8 mouse cellular contexts compared by ENCODE assay signal in genomic region chr11:97661648-97662133, GRCm38 (mm10). TPM values are rescaled to one million over a fixed set of nuclear protein-coding genes. Genes with fewer than 3 reads are reported as not detected.
DNase-seq lines count a peak whose midpoint lies in the region; ATAC-seq lines count a peak whose summit lies in the region.

No protein-coding gene starts in this region.

- peaks cover 2% of the 10 kb centered on the region; the same call in 1 of the 2 replicates for H3K27me3 ChIP-seq in kidney, embryonic 14.5 days (ENCODE audit: control insufficient read depth, insufficient read depth, low read length)
- no peaks in the 10 kb centered on the region for H3K27me3 ChIP-seq in stomach, embryonic 16.5 days (ENCODE audit: control insufficient read depth, insufficient read depth, low read length)

- ATAC-seq in kidney, embryonic 14.5 days (ENCODE audit: low FRiP score, low TSS enrichment), result no peak
- ATAC-seq in stomach, embryonic 16.5 days (ENCODE audit: insufficient read depth, low FRiP score), result no peak; the same call in 1 of the 2 replicates

- H3K27ac ChIP-seq in brown adipose tissue, adult 24 weeks (replicated peaks; ENCODE audit: low read depth, low read length), result peak overlapping the region; percentile 90
- H3K27ac ChIP-seq in kidney, embryonic 14.5 days (ENCODE audit: low read depth, low read length), result peak overlapping the region; percentile 91
- H3K27ac ChIP-seq in stomach, embryonic 16.5 days (ENCODE audit: low read length), result peak overlapping the region; percentile 94

- H3K36me3 ChIP-seq in kidney, embryonic 14.5 days (ENCODE audit: control insufficient read depth, insufficient read depth, low read length), result peaks cover 14% of the 10 kb centered on the region; the same call in 1 of the 2 replicates
- peaks cover 10% of the 10 kb centered on the region for H3K36me3 ChIP-seq in stomach, embryonic 16.5 days (ENCODE audit: control insufficient read depth, insufficient read depth, low read length)

- peak overlapping the region; percentile 74 for H3K9ac ChIP-seq in kidney, embryonic 14.5 days (ENCODE audit: low read depth, low read length)
- peak overlapping the region; percentile 92; the same call in 1 of the 2 replicates for H3K9ac ChIP-seq in stomach, embryonic 16.5 days (ENCODE audit: low read length)

- H3K4me1 ChIP-seq in brown adipose tissue, adult 24 weeks (ENCODE audit: control insufficient read depth, insufficient read depth, insufficient read length, low read length), result peaks cover 5% of the 10 kb centered on the region
- peaks cover 45% of the 10 kb centered on the region for H3K4me1 ChIP-seq in kidney, embryonic 14.5 days (ENCODE audit: control insufficient read depth, insufficient read depth, low read length)
- H3K4me1 ChIP-seq in stomach, embryonic 16.5 days (ENCODE audit: control insufficient read depth, insufficient read depth, low read length), result peaks cover 31% of the 10 kb centered on the region

- DNase-seq in cerebellum, adult 11 months, result peak; percentile 44
- DNase-seq in cerebellum, adult 8-10 months, result no peak
- peak; percentile 69 to 81 for DNase-seq in heart, adult 9 months (ENCODE audit: low spot score in 2 of 2)
- DNase-seq in lung, postnatal 25 days (ENCODE audit: low spot score), result peak; percentile 90
- no peak for DNase-seq in left cerebral cortex, adult 9 months (ENCODE audit: low spot score in 2 of 2)

- WGBS in kidney, embryonic 14.5 days, result 0% methylated on average over 17 of the region's 20 CpGs
- under 1% methylated on average over 19 of the region's 20 CpGs for WGBS in stomach, embryonic 16.5 days

- H3K4me3 ChIP-seq in brown adipose tissue, adult 24 weeks (ENCODE audit: insufficient read depth, low read depth, low read length), result peak overlapping the region; percentile 76
- peak overlapping the region; percentile 90 for H3K4me3 ChIP-seq in kidney, embryonic 14.5 days (ENCODE audit: low read length)
- H3K4me3 ChIP-seq in stomach, embryonic 16.5 days (replicated peaks; ENCODE audit: low read length), result peak overlapping the region; percentile 86

- no peaks in the 10 kb centered on the region for H3K9me3 ChIP-seq in kidney, embryonic 14.5 days (ENCODE audit: control insufficient read depth, low read length)
- H3K9me3 ChIP-seq in stomach, embryonic 16.5 days (replicated peaks; ENCODE audit: control insufficient read depth, low read length), result no peaks in the 10 kb centered on the region

- peak overlapping the region; percentile 89 for H3K4me2 ChIP-seq in kidney, embryonic 14.5 days (replicated peaks; ENCODE audit: low read depth, low read length)
- peak overlapping the region; percentile 94 for H3K4me2 ChIP-seq in stomach, embryonic 16.5 days (ENCODE audit: low read depth, low read length)

RNA-seq across cellular contexts. Expression of gene Mllt6, which starts 1.5 kb away (rescaled TPM):
- 10.9 and 12.9 TPM in 2 replicates for polyA plus RNA-seq in brown adipose tissue, adult 24 weeks (2012; ENCODE audit: insufficient read depth, insufficient read length, missing spikeins)
- polyA plus RNA-seq in kidney, embryonic 14.5 days (2014; fragmentation: Nextera tagmentation; extraction: Ambion mirVana), result 5.7 and 10.0 TPM in 2 replicates
- 1.9 and 2.5 TPM in 2 replicates for polyA plus RNA-seq in stomach, embryonic 16.5 days (2015; fragmentation: Nextera tagmentation; extraction: Ambion mirVana)

RNA-seq across cellular contexts. Expression of gene Cisd3, which starts 23.9 kb away (rescaled TPM):
- polyA plus RNA-seq in brown adipose tissue, adult 24 weeks (2012; ENCODE audit: insufficient read depth, insufficient read length, missing spikeins), result 420 and 579 TPM in 2 replicates
- 30.5 and 34.2 TPM in 2 replicates for polyA plus RNA-seq in kidney, embryonic 14.5 days (2014; fragmentation: Nextera tagmentation; extraction: Ambion mirVana)
- polyA plus RNA-seq in stomach, embryonic 16.5 days (2015; fragmentation: Nextera tagmentation; extraction: Ambion mirVana), result 34.2 and 35.1 TPM in 2 replicates

RNA-seq across cellular contexts. Expression of gene Epop, which starts 32.2 kb away (rescaled TPM):
- not detected in 2 replicates for polyA plus RNA-seq in brown adipose tissue, adult 24 weeks (2012; ENCODE audit: insufficient read depth, insufficient read length, missing spikeins)
- polyA plus RNA-seq in kidney, embryonic 14.5 days (2014; fragmentation: Nextera tagmentation; extraction: Ambion mirVana), result 6.3 and 6.9 TPM in 2 replicates
- polyA plus RNA-seq in stomach, embryonic 16.5 days (2015; fragmentation: Nextera tagmentation; extraction: Ambion mirVana), result 0.41 and 0.77 TPM in 2 replicates

RNA-seq across cellular contexts. Expression of gene Pcgf2, which starts 38.6 kb away (rescaled TPM):
- 6.8 and 12.7 TPM in 2 replicates for polyA plus RNA-seq in brown adipose tissue, adult 24 weeks (2012; ENCODE audit: insufficient read depth, insufficient read length, missing spikeins)
- 19.3 and 23.1 TPM in 2 replicates for polyA plus RNA-seq in kidney, embryonic 14.5 days (2014; fragmentation: Nextera tagmentation; extraction: Ambion mirVana)
- 8.9 and 9.4 TPM in 2 replicates for polyA plus RNA-seq in stomach, embryonic 16.5 days (2015; fragmentation: Nextera tagmentation; extraction: Ambion mirVana)

RNA-seq across cellular contexts. Expression of gene Psmb3, which starts 41.5 kb away (rescaled TPM):
- polyA plus RNA-seq in brown adipose tissue, adult 24 weeks (2012; ENCODE audit: insufficient read depth, insufficient read length, missing spikeins), result 364 and 464 TPM in 2 replicates
- polyA plus RNA-seq in kidney, embryonic 14.5 days (2014; fragmentation: Nextera tagmentation; extraction: Ambion mirVana), result 525 and 539 TPM in 2 replicates
- 363 and 373 TPM in 2 replicates for polyA plus RNA-seq in stomach, embryonic 16.5 days (2015; fragmentation: Nextera tagmentation; extraction: Ambion mirVana)

Comparison
In these comparisons a context has a peak if more than half of its experiments do, and no peak if none do; other contexts are left out.
1. DNase-seq: peak in cerebellum, adult 11 months (single experiment), heart, adult 9 months (2 of 2) and lung, postnatal 25 days (single experiment); none in cerebellum, adult 8-10 months (single experiment) and left cerebral cortex, adult 9 months (0 of 2).
2. RNA of gene Cisd3, which starts 23.9 kb away (polyA plus RNA-seq): 420 to 579 TPM in brown adipose tissue, adult 24 weeks; 34.2 to 35.1 TPM in stomach, embryonic 16.5 days and 30.5 to 34.2 TPM in kidney, embryonic 14.5 days; every median in the first group is over 10 times any median in the second.
3. Peak in every context shown above with its lines, with median percentiles within 50 percentile points of each other: H3K27ac ChIP-seq and H3K4me3 ChIP-seq.